15 mouse cellular contexts compared by ENCODE assay signal in the genomic region with DNA sequence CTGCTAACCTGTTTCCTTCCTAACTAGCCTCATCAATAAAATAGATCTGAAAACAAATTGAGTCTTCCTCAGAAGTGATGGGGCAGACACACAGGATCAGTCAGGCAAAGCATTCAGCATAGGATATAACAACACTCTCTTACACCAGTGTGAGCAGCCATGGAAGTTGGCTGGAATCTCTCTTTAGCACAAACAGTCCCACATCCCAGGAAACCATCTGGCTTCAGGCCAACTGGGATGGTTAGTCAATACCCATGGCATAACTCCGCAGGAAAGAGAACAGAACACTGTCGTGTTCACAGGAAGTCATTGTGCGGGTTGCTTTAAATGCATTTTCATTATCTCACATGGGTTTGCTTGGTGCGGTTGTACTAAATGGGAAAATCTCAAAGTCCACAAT.
DNase-seq lines count a peak whose midpoint lies in the region; ATAC-seq and TF ChIP-seq lines count a peak whose summit lies in the region.
"Had no signal": no experiment of that assay in that cellular context is flagged by ENCODE, and none has a peak within 500 bp of the region (broad histone marks: within the 10 kb centered on the region; RNA-seq: fewer than 3 reads in every experiment).

No protein-coding gene starts in this region.

- no peaks in the 10 kb centered on the region for H3K36me3 ChIP-seq in forebrain, embryonic 14.5 days (ENCODE audit: control insufficient read depth, insufficient read depth, low read length)
- no peaks in the 10 kb centered on the region for H3K36me3 ChIP-seq in forebrain, embryonic 10.5 days (replicated peaks)
- no peaks in the 10 kb centered on the region for H3K36me3 ChIP-seq in midbrain, embryonic 14.5 days (ENCODE audit: control insufficient read depth, insufficient read depth, low read length)
- H3K36me3 ChIP-seq in midbrain, embryonic 10.5 days = no peaks in the 10 kb centered on the region
- no peaks in the 10 kb centered on the region for H3K36me3 ChIP-seq in hindbrain, postnatal 0 days (ENCODE audit: insufficient read depth, low read length)
- H3K36me3 ChIP-seq in heart, embryonic 10.5 days = no peaks in the 10 kb centered on the region
- H3K36me3 ChIP-seq: embryonic facial prominence, embryonic 13.5 days; forebrain, embryonic 12.5 days; heart, embryonic 13.5 days had no signal

- no peak overlapping the region for H3K4me2 ChIP-seq in forebrain, embryonic 14.5 days (ENCODE audit: low read length)
- H3K4me2 ChIP-seq in midbrain, embryonic 14.5 days (ENCODE audit: low read length) = no peak overlapping the region
- no peak overlapping the region for H3K4me2 ChIP-seq in hindbrain, postnatal 0 days (ENCODE audit: low read depth, low read length)
- H3K4me2 ChIP-seq: embryonic facial prominence, embryonic 13.5 days; forebrain, embryonic 12.5 days; heart, embryonic 13.5 days had no signal

- no peak overlapping the region for H3K4me3 ChIP-seq in forebrain, embryonic 14.5 days (ENCODE audit: low read depth, low read length)
- no peak overlapping the region for H3K4me3 ChIP-seq in forebrain, embryonic 10.5 days
- no peak overlapping the region for H3K4me3 ChIP-seq in midbrain, embryonic 14.5 days (replicated peaks; ENCODE audit: low read depth, low read length)
- no peak overlapping the region for H3K4me3 ChIP-seq in midbrain, embryonic 10.5 days
- H3K4me3 ChIP-seq in hindbrain, postnatal 0 days (ENCODE audit: low read length) = no peak overlapping the region
- no peak overlapping the region for H3K4me3 ChIP-seq in heart, embryonic 10.5 days
- H3K4me3 ChIP-seq: embryonic facial prominence, embryonic 13.5 days; forebrain, embryonic 12.5 days; heart, embryonic 13.5 days had no signal

- H3K27ac ChIP-seq in forebrain, embryonic 14.5 days (ENCODE audit: low read depth, low read length) = no peak overlapping the region
- H3K27ac ChIP-seq in forebrain, embryonic 10.5 days = no peak overlapping the region
- H3K27ac ChIP-seq in midbrain, embryonic 14.5 days (replicated peaks; ENCODE audit: low read depth, low read length) = no peak overlapping the region
- no peak overlapping the region for H3K27ac ChIP-seq in midbrain, embryonic 10.5 days (replicated peaks)
- no peak overlapping the region for H3K27ac ChIP-seq in hindbrain, postnatal 0 days
- no peak overlapping the region for H3K27ac ChIP-seq in heart, embryonic 10.5 days
- H3K27ac ChIP-seq: embryonic facial prominence, embryonic 13.5 days; forebrain, embryonic 12.5 days; heart, embryonic 13.5 days had no signal

- no peaks in the 10 kb centered on the region for H3K4me1 ChIP-seq in forebrain, embryonic 14.5 days (ENCODE audit: control insufficient read depth, insufficient read depth, low read length)
- H3K4me1 ChIP-seq in forebrain, embryonic 10.5 days = peaks cover 9% of the 10 kb centered on the region
- no peaks in the 10 kb centered on the region for H3K4me1 ChIP-seq in midbrain, embryonic 14.5 days (ENCODE audit: control insufficient read depth, insufficient read depth, low read length)
- H3K4me1 ChIP-seq in midbrain, embryonic 10.5 days = no peaks in the 10 kb centered on the region
- no peaks in the 10 kb centered on the region for H3K4me1 ChIP-seq in hindbrain, postnatal 0 days (ENCODE audit: insufficient read depth, low read length)
- no peaks in the 10 kb centered on the region for H3K4me1 ChIP-seq in heart, embryonic 10.5 days
- H3K4me1 ChIP-seq: embryonic facial prominence, embryonic 13.5 days; forebrain, embryonic 12.5 days; heart, embryonic 13.5 days had no signal

- WGBS in forebrain, embryonic 14.5 days = 75% methylated on average over 4 of the region's 4 CpGs
- 97% methylated on average over 4 of the region's 4 CpGs for WGBS in forebrain, embryonic 10.5 days
- WGBS in midbrain, embryonic 14.5 days = 82% methylated on average over 4 of the region's 4 CpGs
- 91% methylated on average over 4 of the region's 4 CpGs for WGBS in midbrain, embryonic 10.5 days
- 44% methylated on average over 4 of the region's 4 CpGs for WGBS in hindbrain, postnatal 0 days
- WGBS in heart, embryonic 10.5 days = 70% methylated on average over 4 of the region's 4 CpGs

- peak; percentile 47 for DNase-seq in forebrain, embryonic 14.5 days (ENCODE audit: low spot score)
- no peak for DNase-seq in forebrain, embryonic 10.5 days (ENCODE audit: extremely low spot score, low spot score)
- peak; percentile 4 for DNase-seq in layer of hippocampus, adult 11-12 months (ENCODE audit: low spot score)
- no peak for DNase-seq in layer of hippocampus, adult 9-10 months (ENCODE audit: low spot score)
- peak; percentile 12 for DNase-seq in midbrain, embryonic 14.5 days
- DNase-seq in midbrain, embryonic 10.5 days (ENCODE audit: low spot score) = no peak
- DNase-seq in hindbrain, postnatal 0 days (ENCODE audit: low spot score) = peak; percentile 40
- DNase-seq in heart, embryonic 10.5 days (ENCODE audit: low spot score) = no peak
- DNase-seq: adrenal gland, postnatal 25 days; heart, postnatal 4 days; kidney, adult 11 months; thymus, adult 2 months had no signal

- H3K27me3 ChIP-seq in forebrain, embryonic 14.5 days (replicated peaks; ENCODE audit: control insufficient read depth, insufficient read depth, low read length) = no peaks in the 10 kb centered on the region
- no peaks in the 10 kb centered on the region for H3K27me3 ChIP-seq in forebrain, embryonic 10.5 days (ENCODE audit: poor library complexity, severe bottlenecking)
- H3K27me3 ChIP-seq in midbrain, embryonic 14.5 days (ENCODE audit: control insufficient read depth, insufficient read depth, low read length) = no peaks in the 10 kb centered on the region
- H3K27me3 ChIP-seq in midbrain, embryonic 10.5 days (ENCODE audit: low read depth, poor library complexity, severe bottlenecking) = no peaks in the 10 kb centered on the region
- no peaks in the 10 kb centered on the region for H3K27me3 ChIP-seq in hindbrain, postnatal 0 days (ENCODE audit: insufficient read depth, low read length)
- H3K27me3 ChIP-seq in heart, embryonic 10.5 days (ENCODE audit: insufficient read depth, poor library complexity, severe bottlenecking) = no peaks in the 10 kb centered on the region
- H3K27me3 ChIP-seq: embryonic facial prominence, embryonic 13.5 days; forebrain, embryonic 12.5 days; heart, embryonic 13.5 days had no signal

- H3K9me3 ChIP-seq in forebrain, embryonic 14.5 days (replicated peaks; ENCODE audit: control insufficient read depth, low read length) = no peaks in the 10 kb centered on the region
- H3K9me3 ChIP-seq in forebrain, embryonic 10.5 days = no peaks in the 10 kb centered on the region
- no peaks in the 10 kb centered on the region for H3K9me3 ChIP-seq in midbrain, embryonic 14.5 days (ENCODE audit: control insufficient read depth, low read length)
- H3K9me3 ChIP-seq in midbrain, embryonic 10.5 days (replicated peaks) = no peaks in the 10 kb centered on the region
- no peaks in the 10 kb centered on the region for H3K9me3 ChIP-seq in hindbrain, postnatal 0 days (ENCODE audit: low read length)
- H3K9me3 ChIP-seq in heart, embryonic 10.5 days = no peaks in the 10 kb centered on the region
- H3K9me3 ChIP-seq: embryonic facial prominence, embryonic 13.5 days; forebrain, embryonic 12.5 days; heart, embryonic 13.5 days had no signal

- TF ChIP-seq CTCF in hindbrain, postnatal 0 days (IDR thresholded peaks at IDR 0.05; ENCODE audit: low read depth) = no peak

- ATAC-seq in forebrain, embryonic 14.5 days = no peak
- no peak for ATAC-seq in midbrain, embryonic 14.5 days (ENCODE audit: low FRiP score, low TSS enrichment)
- ATAC-seq in hindbrain, postnatal 0 days = no peak

- H3K9ac ChIP-seq in forebrain, embryonic 14.5 days (ENCODE audit: low read length) = no peak overlapping the region
- no peak overlapping the region for H3K9ac ChIP-seq in midbrain, embryonic 14.5 days (replicated peaks; ENCODE audit: low read length)
- no peak overlapping the region for H3K9ac ChIP-seq in hindbrain, postnatal 0 days (replicated peaks; ENCODE audit: low read length)
- H3K9ac ChIP-seq: embryonic facial prominence, embryonic 13.5 days; forebrain, embryonic 12.5 days; heart, embryonic 13.5 days had no signal

Comparison
In these comparisons a context has a peak if more than half of its experiments do, and no peak if none do; other contexts are left out.
1. DNase-seq: peak in forebrain, embryonic 14.5 days (single experiment), layer of hippocampus, adult 11-12 months (single experiment), midbrain, embryonic 14.5 days (single experiment) and hindbrain, postnatal 0 days (single experiment); none in forebrain, embryonic 10.5 days (single experiment), layer of hippocampus, adult 9-10 months (single experiment), midbrain, embryonic 10.5 days (single experiment) and heart, embryonic 10.5 days (single experiment).